Comparison of ENCODE assay signal across 28 mouse cellular contexts in the genomic region with DNA sequence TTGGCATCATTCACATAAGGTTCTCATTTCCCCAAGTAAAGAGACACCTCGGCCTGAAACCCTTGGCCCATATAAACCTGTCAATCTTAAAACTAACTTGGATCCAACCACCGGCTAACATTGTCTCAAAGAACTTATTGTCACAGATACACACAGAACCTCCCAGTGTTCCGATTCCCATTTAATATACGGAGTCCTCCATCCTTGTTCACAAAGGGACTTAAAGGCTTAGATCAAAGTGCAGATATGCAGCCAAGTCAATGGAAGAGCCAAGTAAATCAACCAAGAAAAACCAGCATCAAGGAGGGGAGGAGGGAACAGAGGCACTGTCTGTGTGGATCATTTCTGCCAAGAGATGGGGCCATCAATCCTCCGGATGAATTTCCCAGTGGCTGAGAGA.
"Had no signal": no experiment of that assay in that cellular context is flagged by ENCODE, and none has a peak within 500 bp of the region (broad histone marks: within the 10 kb centered on the region; RNA-seq: fewer than 3 reads in every experiment).

No protein-coding gene starts in this region.

- H3K27ac ChIP-seq: embryonic facial prominence, embryonic 12.5 days; embryonic facial prominence, embryonic 15.5 days; forebrain, embryonic 10.5 days; forebrain, embryonic 12.5 days; forebrain, embryonic 13.5 days; forebrain, embryonic 15.5 days; gastrocnemius, adult 2 months; heart, adult 2 months; heart, embryonic 10.5 days had no signal

- H3K9me3 ChIP-seq: embryonic facial prominence, embryonic 12.5 days; embryonic facial prominence, embryonic 13.5 days; embryonic facial prominence, embryonic 15.5 days; forebrain, embryonic 10.5 days; forebrain, embryonic 12.5 days; forebrain, embryonic 13.5 days; forebrain, embryonic 15.5 days; heart, embryonic 10.5 days had no signal

- DNase-seq: cerebellum, adult 2 months; cerebellum, adult 8-10 months; cerebellum, adult 9-10 months; cerebellum, adult 9-11 months; cerebellum, postnatal 10 days; cerebellum, postnatal 14 days; cerebellum, postnatal 25 days; cerebellum, postnatal 36 days; embryo, embryonic 11 days; forebrain, postnatal 0 days; gastrocnemius, adult 2 months; gastrocnemius, postnatal 10 days; gastrocnemius, postnatal 14 days; gastrocnemius, postnatal 25 days; gastrocnemius, postnatal 36 days; heart, adult 18-20 months; heart, adult 2 months had no signal

- H3K9ac ChIP-seq: embryonic facial prominence, embryonic 12.5 days; embryonic facial prominence, embryonic 13.5 days; embryonic facial prominence, embryonic 15.5 days; forebrain, embryonic 12.5 days; forebrain, embryonic 13.5 days; forebrain, embryonic 15.5 days; forebrain, postnatal 0 days had no signal

- ATAC-seq: forebrain, embryonic 13.5 days; forebrain, embryonic 14.5 days; forebrain, embryonic 15.5 days; forebrain, embryonic 16.5 days; forebrain, postnatal 0 days had no signal

- H3K4me3 ChIP-seq: embryonic facial prominence, embryonic 12.5 days; embryonic facial prominence, embryonic 13.5 days; embryonic facial prominence, embryonic 15.5 days; erythroblast, embryonic 14.5 days; forebrain, embryonic 10.5 days; forebrain, embryonic 12.5 days; forebrain, embryonic 13.5 days; forebrain, embryonic 15.5 days; gastrocnemius, adult 2 months; heart, adult 2 months; heart, embryonic 10.5 days had no signal

- H3K4me2 ChIP-seq: embryonic facial prominence, embryonic 12.5 days; embryonic facial prominence, embryonic 13.5 days; embryonic facial prominence, embryonic 15.5 days; forebrain, embryonic 12.5 days; forebrain, embryonic 13.5 days; forebrain, embryonic 15.5 days had no signal

- H3K36me3 ChIP-seq: embryonic facial prominence, embryonic 13.5 days; embryonic facial prominence, embryonic 15.5 days; forebrain, embryonic 15.5 days; heart, embryonic 10.5 days had no signal
